Mouse (Mus musculus) left cerebral cortex, adult 6 months (tissue): ENCODE data around the gene Olfr788. TPM values are rescaled to one million over a fixed set of nuclear protein-coding genes. Genes with fewer than 3 reads are reported as not detected.

Source experiments
- long read RNA-seq, 2 experiments: library from polyadenylated mRNA; unstranded; transcript quantifications; one replicate each; pipeline ENCODE4 v2.0.0; 2019 to 2020
- polyA plus RNA-seq: library from polyadenylated mRNA; unstranded; fragments of <200 nt; fragmentation: Nextera tagmentation; gene quantifications from 2 replicates; pipeline ENCODE4 v1.2.3, GENCODE M21; 2021

Gene Olfr788
- not detected in 2 replicates for polyA plus RNA-seq
- long read RNA-seq, experiment 1: 0 reads
- long read RNA-seq, experiment 2: 0 reads

DNA sequence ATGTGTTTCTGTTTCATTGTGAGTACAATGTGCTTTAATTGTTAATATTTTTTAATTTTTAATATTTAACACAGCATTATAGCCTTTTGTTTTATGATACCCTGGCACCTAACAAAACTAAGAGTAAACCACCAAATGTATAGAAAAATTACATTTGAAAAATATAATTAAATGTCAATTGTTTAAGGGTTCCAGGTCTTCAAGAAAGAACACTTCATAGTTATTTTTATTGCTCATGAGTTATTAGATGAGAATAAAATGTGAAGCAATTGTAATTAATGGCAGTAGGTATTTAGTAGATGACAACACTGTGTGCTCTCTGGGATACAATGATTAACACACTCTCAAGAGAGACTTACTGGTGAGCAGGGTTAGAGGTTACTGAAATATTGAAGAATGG lies at the start of gene Olfr788:
Olfr788 (plus strand) TSS at position 301 of the 400 bp plus-strand sequence.

DNA sequence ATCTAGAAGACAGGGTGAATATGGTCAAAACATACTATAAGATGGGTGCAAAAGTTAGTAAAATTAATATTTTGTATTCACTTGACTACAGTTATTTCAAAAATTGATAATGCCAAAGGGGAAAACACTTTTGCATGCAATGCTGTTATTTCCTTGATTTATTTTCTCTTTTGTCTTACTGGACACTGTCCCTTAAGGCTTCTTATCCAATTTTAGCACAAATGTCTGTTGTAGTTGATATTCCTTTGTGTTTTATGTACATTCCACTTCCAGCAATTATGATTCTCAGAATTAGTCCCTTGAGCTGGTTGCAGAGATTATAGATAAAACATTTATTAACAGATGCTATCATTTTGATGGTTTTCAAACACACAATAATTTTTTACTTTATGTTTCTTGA lies 43.8 kb upstream of the Olfr788 start, which contains the start of gene Olfr786:
Olfr786 (plus strand) TSS at position 301 of the 400 bp plus-strand sequence.

DNA sequence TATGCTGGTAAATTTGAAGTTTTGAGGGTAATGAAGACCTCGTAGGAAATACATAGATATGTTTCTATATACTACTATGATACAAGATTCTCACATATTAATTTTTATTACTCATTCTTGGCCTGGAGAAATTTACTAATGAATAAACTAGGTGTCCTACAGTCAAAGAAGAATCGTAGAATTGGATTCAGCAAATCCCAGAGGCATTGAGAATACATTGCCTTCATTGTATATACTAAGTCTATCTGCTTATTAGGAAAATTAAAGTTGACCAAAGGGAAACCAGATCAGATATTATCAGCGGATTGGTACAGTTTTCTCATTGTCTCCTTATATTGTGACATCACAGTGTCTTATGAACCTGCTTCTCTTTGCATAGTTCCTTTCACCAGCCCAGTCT lies 9.2 kb upstream of the Olfr788 start, which contains the start of gene Olfr787:
Olfr787 (plus strand) TSS at position 301 of the 400 bp plus-strand sequence.

DNA sequence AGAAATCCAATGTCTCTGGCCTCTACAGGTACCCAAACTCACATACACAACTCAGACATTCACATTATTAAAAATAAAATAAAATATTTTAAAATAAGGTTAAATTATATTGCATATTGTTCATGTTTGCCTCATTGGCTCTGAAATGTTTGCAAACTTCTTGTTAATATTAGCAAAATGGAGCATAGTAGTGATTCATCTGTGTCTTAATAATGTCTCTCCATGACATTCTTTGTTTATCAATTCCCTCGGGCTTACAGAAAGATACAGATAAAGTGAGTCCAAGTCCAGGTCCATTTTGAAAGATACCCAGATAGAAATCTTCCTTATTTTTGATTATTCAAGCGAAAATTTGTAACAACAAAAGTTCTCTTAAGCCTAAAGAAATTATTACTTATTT lies 13.7 kb downstream of the Olfr788 start, which contains the start of gene Olfr789:
Olfr789 (plus strand) TSS at position 301 of the 400 bp plus-strand sequence.

DNA sequence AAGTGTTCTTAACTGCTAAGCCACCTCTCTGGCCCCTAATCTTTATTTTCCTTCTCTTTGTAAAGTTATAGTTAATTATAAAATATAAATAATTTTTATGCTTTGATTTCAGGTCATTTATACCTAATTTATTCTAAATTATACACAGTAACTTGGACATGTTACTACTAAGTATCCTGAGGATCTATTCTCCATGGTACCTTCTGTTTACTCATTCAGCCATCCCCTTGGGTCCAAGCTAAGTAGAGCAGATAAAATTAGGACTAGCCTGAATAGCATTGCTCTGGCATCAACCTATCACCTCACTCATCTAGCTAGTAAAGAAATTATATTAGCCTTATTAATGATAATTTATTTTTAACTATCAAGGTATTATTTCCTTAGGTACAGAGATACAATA lies 27.4 kb downstream of the Olfr788 start, which contains the start of gene Olfr790:
Olfr790 (plus strand) TSS at position 301 of the 400 bp plus-strand sequence.

DNA sequence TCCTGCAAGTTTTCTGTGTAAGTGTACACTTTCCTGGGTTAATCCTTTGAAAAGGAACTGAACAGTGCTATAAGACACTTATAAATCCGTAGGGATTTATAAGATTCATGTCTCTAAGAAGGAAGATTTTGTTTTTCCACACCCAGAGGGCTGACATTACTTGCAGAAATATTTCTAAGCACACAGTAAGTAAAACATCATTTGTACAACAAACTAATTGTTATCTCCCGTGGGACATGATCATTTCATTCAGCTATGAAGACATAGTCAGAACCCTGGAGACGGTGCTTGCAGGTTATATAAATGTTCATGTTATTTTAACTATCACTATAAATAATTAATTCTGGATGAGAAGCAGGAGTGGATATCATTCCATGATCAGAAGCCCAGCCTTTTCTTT lies 50.7 kb downstream of the Olfr788 start, which contains the start of gene Olfr791:
Olfr791 (plus strand) TSS at position 301 of the 400 bp plus-strand sequence.

Other genes with a start within 250 kb of the Olfr788 start
- not detected in 2 replicates for gene Olfr774, start 234.8 kb upstream of the Olfr788 start, polyA plus RNA-seq
- gene Olfr775, start 222.6 kb upstream of the Olfr788 start, polyA plus RNA-seq: not detected in 2 replicates
- not detected in 2 replicates for gene Olfr776, start 211.9 kb upstream of the Olfr788 start, polyA plus RNA-seq
- not detected in 2 replicates for gene Olfr777, start 199.5 kb upstream of the Olfr788 start, polyA plus RNA-seq
- not detected in 2 replicates for gene Olfr780, start 152.9 kb upstream of the Olfr788 start, polyA plus RNA-seq
- gene Olfr781, start 142.1 kb upstream of the Olfr788 start, polyA plus RNA-seq: not detected in 2 replicates
- gene Olfr782, start 122.1 kb upstream of the Olfr788 start, polyA plus RNA-seq: not detected in 2 replicates
- 0.04 and 0.06 TPM in 2 replicates for gene Olfr784, start 86.9 kb upstream of the Olfr788 start, polyA plus RNA-seq
- not detected in 2 replicates for gene Olfr785, start 65.6 kb upstream of the Olfr788 start, polyA plus RNA-seq
- gene Olfr786, start 43.7 kb upstream of the Olfr788 start, polyA plus RNA-seq: not detected in 2 replicates
- not detected in 2 replicates for gene Olfr787, start 9.1 kb upstream of the Olfr788 start, polyA plus RNA-seq
- gene Olfr789, start 13.8 kb downstream of the Olfr788 start, polyA plus RNA-seq: not detected in 2 replicates
- not detected in 2 replicates for gene Olfr790, start 27.5 kb downstream of the Olfr788 start, polyA plus RNA-seq
- gene Olfr791, start 50.8 kb downstream of the Olfr788 start, polyA plus RNA-seq: not detected in 2 replicates
- gene Olfr792, start 68.2 kb downstream of the Olfr788 start, polyA plus RNA-seq: not detected in 2 replicates
- not detected in 2 replicates for gene Olfr794, start 96.7 kb downstream of the Olfr788 start, polyA plus RNA-seq
- gene Olfr796, start 141.6 kb downstream of the Olfr788 start, polyA plus RNA-seq: not detected in 2 replicates
- gene Olfr798, start 156.9 kb downstream of the Olfr788 start, polyA plus RNA-seq: not detected in 2 replicates
- not detected in 2 replicates for gene Olfr799, start 166.5 kb downstream of the Olfr788 start, polyA plus RNA-seq
- gene Olfr800, start 186.7 kb downstream of the Olfr788 start, polyA plus RNA-seq: not detected in 2 replicates
- not detected in 2 replicates for gene Olfr801, start 202.9 kb downstream of the Olfr788 start, polyA plus RNA-seq
- 0.03 and 0.07 TPM in 2 replicates for gene Olfr802, start 217.2 kb downstream of the Olfr788 start, polyA plus RNA-seq
- gene Olfr803, start 223.3 kb downstream of the Olfr788 start, polyA plus RNA-seq: not detected in 2 replicates
- gene Olfr804, start 232.2 kb downstream of the Olfr788 start, polyA plus RNA-seq: not detected in 2 replicates